Mouse (Mus musculus) embryonic facial prominence, embryonic 10.5 days (tissue): Measurements from ENCODE around the gene Nid1. TPM values are rescaled to one million over a fixed set of nuclear protein-coding genes. Genes with fewer than 3 reads are reported as not detected.

Experiments
- DNase-seq: peaks from one replicate; pipeline ENCODE4 v3.0.0-alpha.2; 2017; ENCODE audit warnings: low spot score
- H3K27ac ChIP-seq: fragments of 300-500 bp; sonication (generic); replicated peaks from 2 replicates; pipeline ENCODE4 v1.5.1; 2016; ENCODE audit warnings: mild to moderate bottlenecking
- H3K27me3 ChIP-seq: fragments of 300-500 bp; sonication (generic); replicated peaks from 2 replicates; pipeline ENCODE4 v1.6.1; 2016; ENCODE audit warnings: low read depth, mild to moderate bottlenecking; ENCODE audit not compliant: poor library complexity, severe bottlenecking
- H3K36me3 ChIP-seq: fragments of 300-500 bp; sonication (generic); replicated peaks from 2 replicates; pipeline ENCODE4 v1.6.1; 2016; ENCODE audit warnings: mild to moderate bottlenecking, moderate library complexity
- H3K4me1 ChIP-seq: fragments of 300-500 bp; sonication (generic); 2 replicates; pipeline ENCODE4 v1.6.1; 2016
- H3K4me3 ChIP-seq: fragments of 300-500 bp; sonication (generic); 2 replicates; pipeline ENCODE4 v1.5.1; 2016; ENCODE audit warnings: mild to moderate bottlenecking, moderate library complexity
- H3K9me3 ChIP-seq: fragments of 300-500 bp; sonication (generic); 2 replicates; pipeline ENCODE4 v1.6.1; 2016; ENCODE audit warnings: mild to moderate bottlenecking
- WGBS: fragments of 180-500 bp; shearing (Covaris S2); methylation state at CpG from one replicate; pipeline ENCODE4 v1.1.7; 2016; 5-methylcytosine and 5-hydroxymethylcytosine counted together
- polyA plus RNA-seq: library from polyadenylated mRNA; unstranded; fragments of >200 nt; fragmentation: Nextera tagmentation; extraction: Ambion mirVana; gene quantifications from 2 replicates; pipeline ENCODE4 v1.2.1, GENCODE M21; 2016

Gene Nid1
- polyA plus RNA-seq, 1 experiment from 2014 or later: 59.0 TPM

DNA sequence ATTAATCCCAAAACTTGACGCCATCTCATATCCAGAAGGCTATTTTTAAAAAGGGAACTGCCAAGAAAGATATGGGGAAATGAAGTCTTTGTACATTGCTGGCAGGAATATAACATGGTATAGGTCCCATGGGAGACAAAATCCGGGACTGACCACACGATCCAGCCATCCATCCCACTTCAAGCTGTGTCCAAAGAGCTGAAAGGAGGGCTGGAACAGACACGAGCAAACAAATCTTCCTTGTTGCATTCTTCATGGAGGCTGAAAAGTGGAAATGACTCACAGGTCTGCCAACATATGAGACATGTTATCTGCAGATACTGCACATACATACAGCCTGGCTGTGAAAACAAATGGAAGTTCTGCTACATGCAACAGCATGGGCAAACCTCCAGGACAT, 77.5 kb downstream of the Nid1 start:
- 81% methylated on average over 4 of the region's 4 CpGs for WGBS
- DNase-seq: no peak
- Histone ChIP-seq H3K27ac (no peak overlapping the region), H3K9me3 (no peaks in the 10 kb centered on the region), H3K4me1 (no peaks in the 10 kb centered on the region), H3K27me3 (no peaks in the 10 kb centered on the region), H3K4me3 (no peak overlapping the region), H3K36me3 (peaks cover 13% of the 10 kb centered on the region)

DNA sequence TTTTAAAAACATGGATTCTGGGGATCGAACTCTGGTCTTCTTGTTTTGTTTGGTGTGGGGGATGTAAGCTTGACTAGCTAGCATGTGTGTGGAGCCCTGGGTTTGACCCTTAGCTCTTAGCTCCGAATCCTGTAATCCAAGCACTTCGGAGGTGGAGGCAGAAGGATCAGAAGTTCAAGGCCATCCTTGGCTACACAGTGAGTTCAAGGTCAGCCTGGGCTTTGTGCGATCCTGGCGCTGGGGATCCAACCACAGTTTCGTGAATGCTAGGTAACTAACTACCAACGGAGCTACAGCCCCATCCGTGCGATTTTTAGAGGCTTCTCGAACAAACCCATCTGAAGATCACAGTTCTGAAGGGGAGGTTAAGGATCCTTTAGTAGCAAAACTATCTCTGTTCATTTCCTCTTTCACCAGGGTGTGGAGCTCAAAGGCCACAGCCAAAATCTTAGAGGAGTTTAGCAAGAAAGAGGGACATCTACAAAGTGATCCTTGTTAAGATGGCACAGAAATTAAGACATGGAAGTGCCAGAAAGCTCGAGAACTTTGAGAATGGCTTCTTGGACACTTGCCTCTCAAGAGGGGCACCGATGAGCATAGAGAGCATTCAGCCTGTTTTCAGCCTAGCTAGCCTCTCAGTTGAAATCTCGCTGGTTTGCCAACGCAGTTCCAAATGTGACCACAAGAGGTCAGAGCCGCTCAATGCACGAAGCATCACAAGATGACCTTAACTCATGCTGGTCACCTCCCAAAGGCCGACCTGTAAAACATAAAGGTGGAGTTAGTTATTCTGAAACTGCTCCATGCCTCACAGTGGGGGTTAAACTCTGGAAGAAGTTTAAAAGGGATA, 79.2 kb downstream of the Nid1 start:
- 49% methylated on average over 17 of the region's 17 CpGs for WGBS
- no peak overlapping the region for H3K4me3 ChIP-seq
- no peaks in the 10 kb centered on the region for H3K27me3 ChIP-seq
- peak; percentile 81 for DNase-seq
- no peaks in the 10 kb centered on the region for H3K36me3 ChIP-seq
- H3K9me3 ChIP-seq: no peaks in the 10 kb centered on the region
- H3K27ac ChIP-seq: no peak overlapping the region
- no peaks in the 10 kb centered on the region for H3K4me1 ChIP-seq

DNA sequence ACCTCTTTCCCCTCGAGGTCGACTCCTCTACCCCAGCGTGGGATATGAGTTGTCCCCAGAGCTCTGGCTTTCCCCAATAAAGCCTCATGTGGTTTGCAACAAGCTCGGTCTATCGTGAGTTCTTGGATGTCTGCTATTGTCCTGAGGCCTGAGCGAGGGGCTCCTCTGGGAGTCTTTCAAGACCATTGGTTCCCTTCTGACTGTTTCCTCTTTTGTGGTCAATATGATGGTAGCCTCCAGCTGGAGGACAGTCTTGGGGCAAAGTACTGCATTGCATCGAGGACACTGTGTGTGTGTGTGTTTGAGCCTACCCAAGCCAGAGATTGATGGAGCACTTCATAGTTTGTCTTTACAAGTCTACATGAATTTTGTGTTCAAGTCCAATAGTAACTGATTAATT, 80.8 kb downstream of the Nid1 start:
- 87% methylated on average over 7 of the region's 7 CpGs for WGBS

DNA sequence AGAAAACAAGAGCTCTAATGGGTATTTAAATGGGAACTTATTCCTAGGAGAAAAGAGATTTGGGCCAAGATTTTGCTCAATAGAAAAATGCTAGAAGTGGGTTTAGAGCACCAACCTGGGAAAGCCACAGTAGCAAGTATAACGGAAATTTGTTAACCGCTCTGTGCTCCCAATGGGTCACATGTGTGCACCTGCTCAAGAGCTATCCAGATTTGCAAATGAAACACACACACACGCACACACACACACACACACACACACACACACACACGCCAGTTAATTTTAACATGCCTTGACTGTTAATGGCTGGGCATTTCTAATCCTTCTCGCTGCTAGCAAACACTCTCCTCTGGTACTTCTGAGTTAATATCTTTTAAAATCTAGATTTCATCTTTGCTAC, 83.1 kb downstream of the Nid1 start:
- H3K4me1 ChIP-seq: no peaks in the 10 kb centered on the region
- WGBS: 85% methylated on average over 5 of the region's 5 CpGs
- H3K4me3 ChIP-seq: no peak overlapping the region
- H3K27me3 ChIP-seq: no peaks in the 10 kb centered on the region
- H3K36me3 ChIP-seq: no peaks in the 10 kb centered on the region
- H3K27ac ChIP-seq: no peak overlapping the region
- DNase-seq: no peak
- no peaks in the 10 kb centered on the region for H3K9me3 ChIP-seq

More for the DNA sequence above, 80.8 kb downstream of the Nid1 start:
- no peaks in the 10 kb centered on the region for H3K36me3 ChIP-seq
- no peak for DNase-seq
- no peaks in the 10 kb centered on the region for H3K9me3 ChIP-seq
- H3K4me3 ChIP-seq: no peak overlapping the region
- H3K27me3 ChIP-seq: no peaks in the 10 kb centered on the region
- H3K27ac ChIP-seq: no peak overlapping the region
- H3K4me1 ChIP-seq: no peaks in the 10 kb centered on the region

DNA sequence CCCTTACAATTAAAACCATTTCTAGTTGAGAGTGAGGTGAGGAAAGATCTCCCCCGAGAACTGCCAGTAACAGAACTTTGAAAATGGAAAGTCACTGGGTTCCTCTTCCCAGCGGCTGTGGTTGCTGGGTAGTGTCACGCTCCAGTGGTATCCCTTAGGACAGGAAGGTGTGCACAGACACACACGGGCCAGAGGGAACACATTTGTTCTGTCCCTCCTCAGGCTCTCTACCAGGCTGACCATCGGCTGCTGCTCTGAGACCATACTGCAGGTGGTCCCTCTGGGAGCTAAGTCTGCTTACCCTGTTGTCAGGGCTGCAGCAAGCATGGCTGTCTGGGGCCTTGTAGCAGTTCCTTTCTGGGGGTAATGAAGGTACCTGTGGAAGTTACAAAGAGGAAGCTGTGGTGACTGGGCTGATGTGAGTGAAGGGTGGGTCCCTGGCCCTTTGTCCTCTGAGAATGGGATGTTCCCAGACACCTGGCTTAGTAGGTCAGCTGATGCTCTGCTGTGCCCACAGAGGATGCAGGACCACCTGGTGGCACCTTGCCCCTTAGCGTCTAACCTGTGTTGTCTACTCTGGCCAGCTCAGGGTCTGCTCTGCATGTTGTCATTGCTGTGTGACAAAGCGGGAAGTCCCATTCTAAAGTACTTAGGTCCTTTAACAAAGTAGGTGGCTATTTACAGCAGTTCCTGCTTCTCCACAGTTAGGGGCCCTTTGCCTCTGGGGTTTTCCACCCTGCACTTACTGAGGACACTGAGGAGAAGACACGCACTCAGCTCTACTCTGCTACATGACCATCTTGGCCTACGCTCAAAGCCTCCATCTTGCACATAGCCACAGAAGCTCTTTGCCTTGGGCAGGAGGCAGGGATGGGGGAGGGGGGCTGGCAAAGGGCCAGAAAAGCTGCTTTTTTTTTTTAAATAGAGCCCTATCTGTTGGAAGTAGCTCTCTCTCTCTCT, 86.6 kb downstream of the Nid1 start:
- Histone ChIP-seq H3K4me1 (no peaks in the 10 kb centered on the region), H3K27me3 (no peaks in the 10 kb centered on the region), H3K4me3 (no peak overlapping the region), H3K36me3 (no peaks in the 10 kb centered on the region), H3K27ac (no peak overlapping the region), H3K9me3 (no peaks in the 10 kb centered on the region)
- WGBS: 84% methylated on average over 9 of the region's 9 CpGs
- DNase-seq: no peak

DNA sequence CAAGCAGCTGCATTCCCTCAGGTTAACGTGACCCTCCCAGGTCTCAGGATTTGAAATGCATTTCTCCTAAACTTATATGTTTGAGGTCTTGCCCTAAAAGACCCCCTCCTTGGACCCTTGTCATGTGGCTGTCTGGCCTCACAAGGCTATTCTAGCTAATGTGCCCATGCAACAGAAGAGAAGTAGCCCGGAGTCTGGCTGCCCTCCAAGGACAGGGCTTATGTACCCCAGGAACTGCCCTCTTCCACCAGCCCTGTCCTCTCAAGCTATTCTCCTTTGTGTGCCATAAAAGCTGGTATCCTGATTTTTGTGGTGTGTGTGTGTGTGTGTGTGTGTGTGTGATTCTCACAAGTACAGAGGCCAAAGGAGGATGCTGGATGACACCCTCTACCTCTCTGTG, 87.9 kb downstream of the Nid1 start:
- no peak for DNase-seq
- WGBS: 94% methylated on average over 2 of the region's 2 CpGs
- no peaks in the 10 kb centered on the region for H3K36me3 ChIP-seq
- H3K4me3 ChIP-seq: no peak overlapping the region
- H3K27ac ChIP-seq: no peak overlapping the region
- H3K4me1 ChIP-seq: no peaks in the 10 kb centered on the region
- H3K27me3 ChIP-seq: no peaks in the 10 kb centered on the region
- H3K9me3 ChIP-seq: no peaks in the 10 kb centered on the region

DNA sequence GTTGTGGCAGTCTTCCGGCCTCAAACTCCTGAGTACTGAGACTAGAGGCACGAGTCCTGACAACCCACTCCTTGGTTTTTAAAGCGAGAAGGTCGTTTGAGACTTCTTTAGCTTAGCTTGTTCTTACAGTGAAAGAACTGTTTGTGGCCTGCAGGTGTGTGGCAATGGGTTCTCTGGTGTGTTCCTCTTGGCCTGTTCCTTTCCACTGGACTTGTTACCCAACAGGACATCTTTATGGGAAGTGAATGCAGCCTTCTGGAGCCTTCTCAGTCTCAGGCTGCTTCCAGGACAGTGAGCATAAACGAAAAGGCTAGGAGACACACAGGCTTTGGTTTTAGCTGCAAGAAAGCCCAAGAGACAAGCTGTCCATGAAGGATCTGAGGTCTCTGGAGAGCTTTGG, 88.5 kb downstream of the Nid1 start:
- no peaks in the 10 kb centered on the region for H3K27me3 ChIP-seq
- H3K9me3 ChIP-seq: no peaks in the 10 kb centered on the region
- no peaks in the 10 kb centered on the region for H3K36me3 ChIP-seq
- DNase-seq: no peak
- 86% methylated on average over 5 of the region's 5 CpGs for WGBS
- no peaks in the 10 kb centered on the region for H3K4me1 ChIP-seq
- H3K4me3 ChIP-seq: no peak overlapping the region
- no peak overlapping the region for H3K27ac ChIP-seq

DNA sequence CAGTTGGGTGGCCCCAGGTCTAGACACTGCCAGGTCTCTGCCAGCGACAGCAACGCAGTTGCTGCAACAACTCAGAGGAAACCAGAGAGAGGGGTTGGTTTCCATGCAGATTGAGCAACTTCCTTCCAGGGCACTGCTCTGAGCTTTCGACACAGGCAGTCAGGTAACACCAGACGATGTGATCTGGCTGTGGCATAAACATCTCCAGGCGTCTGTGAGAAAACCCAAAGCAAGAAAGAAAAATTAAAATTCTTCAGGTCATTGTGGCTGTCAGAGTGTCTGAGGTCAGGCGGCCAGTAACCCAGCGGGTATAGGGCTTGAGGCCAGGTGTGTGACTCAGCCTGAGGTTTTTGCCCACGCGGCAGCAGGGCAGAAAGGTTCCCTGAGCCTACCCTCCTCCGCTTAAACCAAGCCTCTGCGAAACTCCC, 91.8 kb downstream of the Nid1 start:
- 70% methylated on average over 11 of the region's 11 CpGs for WGBS
- Histone ChIP-seq H3K4me3 (no peak overlapping the region), H3K9me3 (no peaks in the 10 kb centered on the region), H3K27ac (no peak overlapping the region), H3K36me3 (no peaks in the 10 kb centered on the region), H3K27me3 (no peaks in the 10 kb centered on the region), H3K4me1 (no peaks in the 10 kb centered on the region)
- no peak for DNase-seq

DNA sequence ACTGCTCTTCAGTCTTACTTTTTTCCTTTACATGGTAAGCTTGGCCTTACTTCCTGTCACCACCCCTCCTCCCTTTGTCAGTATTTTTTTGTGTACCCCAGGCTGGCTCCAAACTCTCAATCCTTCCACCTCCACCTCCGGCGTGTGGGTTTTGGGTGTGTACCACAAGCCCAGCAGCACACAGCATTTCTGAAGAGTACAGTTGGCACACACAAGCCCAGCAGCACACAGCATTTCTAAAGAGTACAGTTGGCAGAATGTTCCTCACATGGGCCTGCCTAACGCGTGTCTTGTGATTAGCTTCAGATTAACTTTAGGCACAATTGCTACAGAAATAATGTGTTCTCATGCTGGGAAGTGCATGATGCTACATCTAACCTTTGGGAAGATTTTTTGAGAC, 93.6 kb downstream of the Nid1 start:
- H3K27ac ChIP-seq: no peak overlapping the region
- no peak for DNase-seq
- no peaks in the 10 kb centered on the region for H3K9me3 ChIP-seq
- H3K27me3 ChIP-seq: no peaks in the 10 kb centered on the region
- no peak overlapping the region for H3K4me3 ChIP-seq
- 90% methylated on average over 4 of the region's 4 CpGs for WGBS
- H3K4me1 ChIP-seq: no peaks in the 10 kb centered on the region
- no peaks in the 10 kb centered on the region for H3K36me3 ChIP-seq

DNA sequence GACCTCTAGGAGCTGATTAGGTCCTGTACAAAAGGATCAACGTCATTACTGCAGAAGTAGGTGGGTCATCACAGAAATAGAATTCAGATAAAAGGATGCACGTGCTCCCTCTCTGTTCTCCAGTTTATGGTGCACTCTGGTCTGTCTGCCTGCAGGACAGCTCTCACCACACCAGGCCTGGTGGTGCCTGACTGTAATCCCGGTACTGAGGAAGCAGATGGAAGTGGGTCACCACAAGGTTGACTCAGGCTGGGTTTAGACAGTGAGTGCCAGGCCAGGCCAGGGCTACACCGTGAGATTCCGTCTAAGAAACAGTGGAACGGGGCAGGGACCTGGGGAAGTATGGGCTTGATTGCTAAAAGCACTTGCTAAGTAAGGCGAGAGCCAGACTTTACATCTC, 94.6 kb downstream of the Nid1 start:
- H3K27me3 ChIP-seq: no peaks in the 10 kb centered on the region
- 86% methylated on average over 7 of the region's 7 CpGs for WGBS
- no peak for DNase-seq
- H3K27ac ChIP-seq: no peak overlapping the region
- no peaks in the 10 kb centered on the region for H3K4me1 ChIP-seq
- no peaks in the 10 kb centered on the region for H3K36me3 ChIP-seq
- no peak overlapping the region for H3K4me3 ChIP-seq
- H3K9me3 ChIP-seq: no peaks in the 10 kb centered on the region

DNA sequence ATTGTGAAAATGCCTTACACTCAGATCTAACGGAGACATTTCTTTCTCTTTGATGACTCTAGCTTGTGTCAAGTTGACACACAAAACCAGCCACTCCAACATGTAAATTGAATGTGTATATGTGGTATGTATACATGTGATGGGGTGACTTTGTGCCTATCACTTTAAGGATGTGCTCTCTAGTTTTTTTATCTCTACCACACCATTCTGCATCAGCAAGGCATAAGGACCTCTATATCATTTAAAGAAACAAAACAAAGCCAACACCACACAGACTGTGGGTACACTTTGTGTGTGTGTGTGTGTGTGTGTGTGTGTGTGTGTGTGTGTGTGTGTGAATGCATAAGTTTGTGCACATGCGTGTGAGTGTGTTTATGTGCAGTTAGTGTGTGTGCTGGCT, 99.2 kb downstream of the Nid1 start:
- no peaks in the 10 kb centered on the region for H3K27me3 ChIP-seq
- 92% methylated on average over 2 of the region's 2 CpGs for WGBS
- H3K27ac ChIP-seq: no peak overlapping the region
- no peaks in the 10 kb centered on the region for H3K9me3 ChIP-seq
- H3K4me3 ChIP-seq: no peak overlapping the region
- no peaks in the 10 kb centered on the region for H3K4me1 ChIP-seq
- no peaks in the 10 kb centered on the region for H3K36me3 ChIP-seq
- no peak for DNase-seq

DNA sequence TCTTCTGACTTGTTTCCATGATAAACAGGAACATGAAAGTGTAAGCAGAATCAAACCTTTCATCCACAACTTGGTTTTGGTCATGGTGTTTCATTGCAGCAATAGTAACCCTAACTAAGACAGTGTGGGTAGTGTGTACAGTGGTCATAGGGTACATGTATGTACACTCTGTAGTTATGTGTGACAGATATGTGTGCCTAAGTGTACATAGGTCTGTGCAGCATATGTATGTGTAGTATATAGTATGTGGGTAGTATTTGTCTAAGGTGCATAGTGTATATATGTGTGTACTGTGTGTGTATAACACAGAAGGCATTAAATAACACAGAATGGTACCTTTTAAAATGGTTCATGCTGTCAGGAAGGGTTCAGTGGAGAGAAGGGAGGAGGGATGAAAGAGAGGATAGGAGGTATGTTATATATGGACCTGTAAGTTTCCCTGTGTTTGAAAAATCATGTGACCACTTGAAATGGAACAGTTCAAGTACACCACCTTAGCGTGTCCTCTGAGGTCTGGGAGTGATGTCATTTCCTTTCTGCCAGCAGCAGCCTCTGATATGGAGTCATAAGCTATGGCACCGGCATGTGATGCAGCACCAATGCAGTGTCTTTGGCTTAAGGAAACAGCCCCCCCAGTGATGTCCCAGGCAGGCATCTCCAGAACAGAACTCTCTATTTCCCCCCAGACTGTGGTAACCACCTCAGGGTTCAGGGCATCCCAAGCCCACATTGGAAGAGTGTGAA, 100.1 kb downstream of the Nid1 start:
- Histone ChIP-seq H3K4me1 (no peaks in the 10 kb centered on the region), H3K27me3 (no peaks in the 10 kb centered on the region), H3K9me3 (no peaks in the 10 kb centered on the region), H3K27ac (no peak overlapping the region), H3K4me3 (no peak overlapping the region), H3K36me3 (no peaks in the 10 kb centered on the region)
- no peak for DNase-seq
- WGBS: 89% methylated on average over 2 of the region's 2 CpGs
